Mouse (Mus musculus): ENCODE results near the gene Adora2a.
"Not testable (repeated sequence)": the region's sequence is repeated elsewhere in the genome, so short reads cannot be mapped to it uniquely, and the experiment has no call there.

The Adora2a gene

GRCm38 (mm10) chr10:75314190-75314980, 2.3 kb upstream of the Adora2a start:
- DNase-seq (ENCODE audit: low read depth) = peak; percentile 69

GRCm38 (mm10) chr10:75315756-75316155, 921 bp upstream of the Adora2a start:
- no peak for DNase-seq (ENCODE audit: low read depth)

GRCm38 (mm10) chr10:75316472-75316871, 205 bp upstream of the Adora2a start:
- peak; percentile 58 for DNase-seq (ENCODE audit: low read depth)

GRCm38 (mm10) chr10:75316908-75317761, 458 bp downstream of the Adora2a start:
- peak; percentile 69 for DNase-seq (ENCODE audit: low read depth)

GRCm38 (mm10) chr10:75318206-75318605, 1.5 kb downstream of the Adora2a start:
- peak; percentile 30 for DNase-seq (ENCODE audit: low read depth)

- DNase-seq (ENCODE audit: low read depth) = peak; percentile 83
Observed at GRCm38 (mm10) chr10:75320321-75320720, 3.6 kb downstream of the Adora2a start.

GRCm38 (mm10) chr10:75322966-75323365, 6.3 kb downstream of the Adora2a start:
- no peak for DNase-seq (ENCODE audit: low read depth)

- no peak for DNase-seq (ENCODE audit: low read depth)
Observed at GRCm38 (mm10) chr10:75323986-75324385, 7.3 kb downstream of the Adora2a start.

GRCm38 (mm10) chr10:75324391-75324790, 7.7 kb downstream of the Adora2a start:
- no peak for DNase-seq (ENCODE audit: low read depth)

- no peak for DNase-seq (ENCODE audit: low read depth)
Observed at GRCm38 (mm10) chr10:75325821-75326220, 9.1 kb downstream of the Adora2a start.

GRCm38 (mm10) chr10:75326553-75326952, 9.9 kb downstream of the Adora2a start:
- DNase-seq (ENCODE audit: low read depth) = peak; percentile 99

GRCm38 (mm10) chr10:75327081-75327480, 10.4 kb downstream of the Adora2a start:
- peak; percentile 70 for DNase-seq (ENCODE audit: low read depth)

- DNase-seq (ENCODE audit: low read depth) = no peak
Observed at GRCm38 (mm10) chr10:75328201-75328704, 11.6 kb downstream of the Adora2a start.

GRCm38 (mm10) chr10:75332268-75332667, 15.6 kb downstream of the Adora2a start:
- no peak for DNase-seq (ENCODE audit: low read depth)

GRCm38 (mm10) chr10:75333176-75333776, 16.6 kb downstream of the Adora2a start:
- DNase-seq (ENCODE audit: low read depth) = no peak

- DNase-seq (ENCODE audit: low read depth) = no peak
Observed at GRCm38 (mm10) chr10:75334175-75334574, 17.5 kb downstream of the Adora2a start.

GRCm38 (mm10) chr10:75335075-75335474, 18.4 kb downstream of the Adora2a start:
- DNase-seq (ENCODE audit: low read depth) = no peak

GRCm38 (mm10) chr10:75337231-75337630, 20.6 kb downstream of the Adora2a start:
- DNase-seq (ENCODE audit: low read depth) = no peak

GRCm38 (mm10) chr10:75338852-75339251, 22.2 kb downstream of the Adora2a start:
- peak; percentile 65 for DNase-seq (ENCODE audit: low read depth)

- no peak for DNase-seq (ENCODE audit: low read depth)
Observed at GRCm38 (mm10) chr10:75339377-75339776, 22.7 kb downstream of the Adora2a start.

GRCm38 (mm10) chr10:75341936-75342335, 25.3 kb downstream of the Adora2a start:
- DNase-seq (ENCODE audit: low read depth) = peak; percentile 19

GRCm38 (mm10) chr10:75344563-75344962, 27.9 kb downstream of the Adora2a start:
- not testable (repeated sequence) for DNase-seq (ENCODE audit: low read depth)

All from 416B (cell line).